Mouse (Mus musculus) cerebellum, adult 11-12 months (tissue): ENCODE results near the gene Rack1.

Source experiments
- DNase-seq: peaks from one replicate; pipeline ENCODE4 v3.0.0; 2022

The Rack1 gene

DNA sequence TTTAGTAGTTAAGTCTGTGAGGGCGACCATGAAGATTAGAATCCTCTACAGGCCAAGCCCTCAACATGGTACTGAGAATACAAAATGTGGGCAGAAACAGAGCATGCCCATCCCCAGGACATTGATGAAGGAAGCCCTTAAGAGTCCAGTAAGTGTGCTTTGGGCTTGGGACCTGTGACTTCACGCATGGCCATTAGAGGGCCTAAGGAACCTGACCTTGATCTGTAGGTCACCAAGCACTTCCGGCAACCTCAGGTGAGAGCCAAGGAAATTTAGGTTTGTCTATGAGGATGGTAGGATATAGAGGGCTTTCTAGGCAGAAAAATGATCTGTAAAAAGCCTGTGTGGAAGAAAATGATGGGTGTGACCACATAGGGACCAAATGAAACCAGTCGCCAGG is 3.8 kb upstream of the Rack1 start:
- DNase-seq = no peak

DNA sequence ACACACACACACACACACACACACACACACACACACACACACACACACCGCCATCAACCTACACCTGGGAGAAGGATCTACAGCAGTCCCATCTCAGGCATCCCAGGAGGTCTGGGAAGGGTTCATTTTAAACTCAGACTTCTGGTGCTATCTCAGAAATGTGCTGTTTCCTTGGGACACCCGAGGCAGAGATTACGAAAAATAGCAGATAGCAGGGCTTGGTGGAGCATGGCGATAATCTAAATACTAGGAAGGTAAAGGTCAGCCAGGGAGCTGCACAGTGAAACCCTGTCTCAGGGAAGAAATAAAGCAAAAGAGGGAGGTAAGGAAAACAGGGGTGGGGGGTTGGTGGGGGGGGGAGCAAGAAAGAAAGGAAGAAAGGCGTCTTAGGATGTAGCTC is 2.8 kb upstream of the Rack1 start:
- DNase-seq = no peak

- no peak for DNase-seq
These were observed 1.8 kb upstream of the Rack1 start for GRCm38 (mm10) chr11:48798308-48798707.

DNA sequence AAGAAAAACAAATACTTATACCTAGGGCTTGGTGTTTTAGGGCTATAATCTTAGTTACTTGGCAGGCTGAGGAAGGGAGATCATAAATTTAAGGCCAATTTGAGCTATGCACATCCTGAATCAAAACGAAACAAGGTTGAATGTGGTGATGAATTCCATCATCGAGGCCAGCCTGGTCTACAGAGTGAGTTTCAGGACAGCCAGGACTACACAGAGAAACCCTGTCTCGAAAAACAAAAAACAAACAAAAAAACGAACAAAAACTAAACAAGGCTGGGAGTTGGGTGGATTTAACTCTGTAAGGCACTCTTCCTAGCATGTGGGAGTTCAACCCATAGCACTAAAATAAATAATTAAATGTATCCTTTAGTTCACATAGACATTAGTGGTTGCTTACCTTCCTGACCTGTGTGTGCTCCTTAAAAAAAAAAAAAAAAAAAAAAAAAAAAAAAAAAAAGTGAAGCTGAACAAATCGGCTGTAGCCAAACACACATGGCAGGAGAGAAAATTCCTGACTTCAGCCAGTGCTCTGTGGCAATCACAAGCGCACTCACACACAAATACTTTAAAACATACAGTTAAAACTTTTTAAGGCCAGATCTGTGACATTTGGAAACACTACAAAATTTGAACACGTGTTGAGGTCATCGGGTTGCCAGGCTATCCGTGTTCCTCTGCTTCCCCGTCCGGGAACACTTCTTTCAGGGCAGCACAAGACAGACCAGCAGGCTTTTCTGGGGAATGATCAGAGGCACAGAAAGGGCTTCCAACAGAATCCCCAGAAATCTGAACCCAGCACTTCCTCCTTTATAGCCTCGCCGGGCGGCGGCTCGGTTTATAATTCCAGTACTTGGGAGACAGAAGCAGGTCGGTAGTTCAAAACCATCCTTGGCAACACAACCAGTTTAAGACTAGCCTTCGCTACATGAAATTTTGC is 880 bp upstream of the Rack1 start:
- DNase-seq = no peak

GRCm38 (mm10) chr11:48801831-48802772 is 2.0 kb downstream of the Rack1 start:
- DNase-seq = peak; percentile 33

GRCm38 (mm10) chr11:48803988-48804387 is 3.9 kb downstream of the Rack1 start:
- DNase-seq = no peak

DNA sequence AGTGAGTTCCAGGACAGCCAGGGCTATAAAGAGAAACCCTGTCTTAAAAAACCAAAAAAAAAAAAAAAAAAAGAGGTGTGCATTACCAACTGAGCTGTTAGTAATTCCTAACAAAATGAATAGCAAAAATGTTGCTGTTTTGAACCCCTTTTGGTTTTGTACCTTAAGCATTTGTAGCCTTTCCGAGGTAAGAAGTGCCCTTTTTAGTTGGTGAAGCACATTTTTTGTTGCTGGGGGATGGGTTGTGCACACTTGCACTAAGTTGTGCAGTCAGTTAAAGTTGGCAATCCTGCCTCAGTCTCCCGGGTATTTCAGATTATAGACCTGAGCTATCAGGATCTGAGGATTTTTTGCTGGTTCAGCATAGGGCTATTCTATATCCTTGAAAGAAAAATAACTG is 4.8 kb downstream of the Rack1 start:
- DNase-seq = no peak

GRCm38 (mm10) chr11:48806856-48807562 is 6.9 kb downstream of the Rack1 start:
- DNase-seq = no peak

DNA sequence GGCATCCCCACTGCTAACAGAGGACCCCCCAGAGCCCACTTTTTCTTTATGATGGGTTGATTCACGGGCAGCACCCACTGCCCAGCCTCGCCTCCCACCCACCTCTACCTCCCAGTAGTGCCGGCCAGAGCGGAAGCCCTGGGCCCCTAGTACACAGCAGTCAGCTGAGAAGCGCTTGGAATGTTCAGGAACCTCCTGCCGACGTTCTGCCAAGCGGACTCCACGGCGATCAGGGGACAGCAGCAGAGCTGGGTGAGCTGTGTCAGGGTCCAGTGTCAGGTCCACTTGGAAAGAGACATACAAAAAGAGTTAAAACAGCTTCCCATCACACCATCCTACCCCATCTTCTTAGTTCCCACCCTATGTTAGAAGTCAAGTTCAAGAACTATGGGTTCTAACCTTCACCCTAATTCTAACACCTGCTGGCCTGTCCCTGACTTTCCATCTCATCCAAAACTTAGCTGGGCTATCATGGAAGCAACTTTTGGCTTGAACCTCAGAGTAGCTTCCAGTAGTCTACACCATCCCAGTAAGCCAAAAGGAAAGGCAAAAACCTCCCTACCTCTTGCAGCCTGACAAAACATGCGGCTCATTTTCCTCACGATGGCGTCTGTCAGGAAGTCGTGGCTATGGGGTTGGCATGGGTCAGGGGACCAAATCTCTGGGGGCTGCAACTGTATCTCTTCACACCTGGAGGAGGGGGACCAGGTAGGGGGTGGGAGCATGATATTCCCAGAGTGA is 7.6 kb downstream of the Rack1 start:
- DNase-seq = no peak

- no peak for DNase-seq
These were observed 8.1 kb downstream of the Rack1 start for GRCm38 (mm10) chr11:48808304-48808646.

GRCm38 (mm10) chr11:48808737-48809433 is 8.8 kb downstream of the Rack1 start:
- no peak for DNase-seq

DNA sequence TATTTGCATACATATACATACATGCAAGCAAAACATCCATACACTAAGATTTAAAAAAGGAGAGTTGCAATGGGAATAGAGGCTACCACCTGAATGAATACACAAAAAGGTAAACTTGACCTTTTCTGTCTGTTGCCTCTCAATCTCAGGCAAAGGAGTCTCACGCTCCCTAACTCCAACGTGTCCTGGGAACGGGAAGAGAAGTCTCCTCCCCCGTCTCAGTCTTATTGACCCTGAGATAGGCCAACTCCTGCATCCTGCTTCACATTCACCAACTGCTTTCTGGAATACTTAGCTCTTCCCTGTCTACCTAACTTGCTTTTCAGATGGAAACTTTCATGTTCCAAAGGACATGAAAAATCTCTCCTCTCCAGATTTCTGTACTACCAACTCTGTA is 9.3 kb downstream of the Rack1 start:
- DNase-seq = no peak

DNA sequence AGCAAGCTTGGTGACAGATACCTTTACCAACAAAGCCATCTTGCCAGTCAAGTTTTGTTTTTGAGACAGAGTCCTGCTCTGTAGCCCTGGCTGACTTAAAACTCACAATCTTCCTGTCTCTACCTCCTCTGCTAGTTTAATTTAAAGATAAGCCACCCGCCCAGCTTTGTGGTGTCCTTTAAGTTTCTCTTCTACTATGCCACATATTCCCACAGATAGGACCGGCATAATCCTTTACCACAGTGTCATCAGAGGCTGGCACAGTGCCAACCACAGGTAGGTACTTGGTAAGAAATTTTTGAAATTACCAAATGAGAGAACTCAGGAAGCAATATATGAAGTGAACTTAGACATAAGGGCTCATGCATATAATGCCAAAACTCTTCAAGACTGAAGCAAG is 10.0 kb downstream of the Rack1 start:
- DNase-seq = no peak

- DNase-seq = no peak
These were observed 13.7 kb downstream of the Rack1 start for GRCm38 (mm10) chr11:48813782-48814181.

- no peak for DNase-seq
These were observed 15.7 kb downstream of the Rack1 start for GRCm38 (mm10) chr11:48815851-48816250.

GRCm38 (mm10) chr11:48816281-48816781 is 16.2 kb downstream of the Rack1 start:
- DNase-seq = peak; percentile 84

DNA sequence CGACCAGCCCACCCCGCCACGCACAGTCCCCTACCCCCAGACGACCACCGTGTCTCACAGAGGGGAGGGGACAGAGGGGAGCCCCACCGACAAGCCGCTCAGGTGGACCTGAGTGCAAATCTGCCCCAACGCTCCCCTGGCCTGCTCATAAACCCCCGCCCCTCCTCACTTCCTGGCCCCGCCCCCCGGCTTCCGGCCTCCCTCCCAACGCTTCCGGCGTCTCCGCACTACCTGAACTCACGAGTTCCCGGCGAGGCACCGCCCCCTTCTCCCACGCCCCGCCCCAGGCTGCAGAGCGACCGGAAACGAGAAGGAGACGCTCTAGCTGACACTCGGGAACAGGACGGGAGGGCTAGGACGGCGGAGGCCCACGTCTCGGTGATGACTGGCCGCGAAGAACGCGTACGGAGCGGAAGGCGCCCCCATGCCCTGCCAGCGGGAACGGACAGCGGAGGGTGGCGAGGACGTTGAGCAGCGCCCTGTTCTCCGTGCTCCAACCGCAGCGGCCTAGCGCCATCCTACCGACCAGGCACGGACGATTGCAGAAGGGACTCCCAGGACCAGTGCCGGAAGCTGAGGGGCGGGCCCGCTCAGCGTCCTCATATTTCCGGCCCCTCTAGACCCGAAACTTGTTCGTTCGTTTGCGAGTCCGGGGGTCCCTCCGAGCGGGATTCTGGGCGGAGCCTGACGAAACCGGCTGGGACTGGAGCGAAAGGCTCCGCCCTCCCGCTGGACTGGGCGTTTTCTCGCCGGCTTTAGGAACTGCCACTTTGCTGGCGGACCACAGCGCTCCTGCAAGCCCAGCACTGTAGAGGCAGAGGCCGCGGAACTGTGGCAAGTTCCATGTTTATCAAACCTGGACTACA is 16.9 kb downstream of the Rack1 start, which contains the start of gene Trim41:
Trim41 (minus strand) TSS at position 554 of the 866 bp plus-strand sequence.
- DNase-seq = peak; percentile 99

GRCm38 (mm10) chr11:48817794-48818193 is 17.7 kb downstream of the Rack1 start:
- DNase-seq = no peak

DNA sequence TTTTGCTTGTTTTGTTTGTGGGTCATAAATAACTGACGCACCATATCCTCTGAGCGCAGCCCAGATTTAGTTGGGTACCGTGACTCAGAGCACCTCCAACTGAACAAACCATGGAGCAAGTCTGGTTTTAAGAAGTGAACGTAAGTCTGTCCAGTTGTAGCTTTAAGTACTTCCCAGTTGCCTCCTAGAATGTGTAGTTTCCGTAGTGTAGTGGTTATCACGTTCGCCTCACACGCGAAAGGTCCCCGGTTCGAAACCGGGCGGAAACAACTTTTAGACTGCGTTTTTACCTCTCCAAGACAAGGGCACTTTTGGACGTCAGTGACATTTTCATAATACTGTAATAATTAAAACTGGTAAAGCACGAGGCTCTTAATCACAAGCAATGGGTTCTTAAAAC is 18.2 kb downstream of the Rack1 start:
- peak; percentile 75 for DNase-seq

GRCm38 (mm10) chr11:48819614-48820307 is 19.6 kb downstream of the Rack1 start:
- no peak for DNase-seq
